16 mouse cellular contexts compared by ENCODE assay signal in genomic region chr15:88360375-88361035, GRCm38 (mm10).
A peak's percentile ranks its signal among the peaks of the same experiment; 100 is the strongest.
DNase-seq lines count a peak whose midpoint lies in the region; ATAC-seq and TF ChIP-seq lines count a peak whose summit lies in the region.
"Had no signal": no experiment of that assay in that cellular context is flagged by ENCODE, and none has a peak within 500 bp of the region (broad histone marks: within the 10 kb centered on the region; RNA-seq: fewer than 3 reads in every experiment).

No protein-coding gene starts in this region.

- H3K4me3 ChIP-seq in midbrain, embryonic 13.5 days (replicated peaks) = no peak overlapping the region
- H3K4me3 ChIP-seq in midbrain, embryonic 11.5 days (ENCODE audit: low read depth, low read length) = no peak overlapping the region
- no peak overlapping the region for H3K4me3 ChIP-seq in embryonic facial prominence, embryonic 15.5 days (replicated peaks)
- no peak overlapping the region for H3K4me3 ChIP-seq in hindbrain, embryonic 12.5 days
- H3K4me3 ChIP-seq in neural tube, embryonic 14.5 days (ENCODE audit: low read depth, low read length) = no peak overlapping the region
- H3K4me3 ChIP-seq in liver, postnatal 0 days (ENCODE audit: low read depth, low read length) = no peak overlapping the region
- H3K4me3 ChIP-seq in intestine, postnatal 0 days (ENCODE audit: low read depth, low read length) = no peak overlapping the region
- H3K4me3 ChIP-seq: embryonic facial prominence, embryonic 13.5 days; heart, embryonic 15.5 days had no signal

- TF ChIP-seq EP300 in liver, postnatal 0 days (IDR thresholded peaks at IDR 0.05; ENCODE audit: low read depth) = no peak

- no peaks in the 10 kb centered on the region for H3K9me3 ChIP-seq in midbrain, embryonic 13.5 days
- no peaks in the 10 kb centered on the region for H3K9me3 ChIP-seq in midbrain, embryonic 11.5 days (ENCODE audit: control insufficient read depth, low read length)
- no peaks in the 10 kb centered on the region for H3K9me3 ChIP-seq in embryonic facial prominence, embryonic 15.5 days (replicated peaks)
- no peaks in the 10 kb centered on the region for H3K9me3 ChIP-seq in hindbrain, embryonic 12.5 days (replicated peaks)
- no peaks in the 10 kb centered on the region for H3K9me3 ChIP-seq in neural tube, embryonic 14.5 days (ENCODE audit: control insufficient read depth, low read length)
- H3K9me3 ChIP-seq in liver, postnatal 0 days (ENCODE audit: low read length) = no peaks in the 10 kb centered on the region
- H3K9me3 ChIP-seq in intestine, postnatal 0 days (ENCODE audit: control insufficient read depth) = no peaks in the 10 kb centered on the region
- H3K9me3 ChIP-seq: embryonic facial prominence, embryonic 13.5 days; heart, embryonic 15.5 days had no signal

- peaks cover 9% of the 10 kb centered on the region for H3K4me1 ChIP-seq in midbrain, embryonic 13.5 days (replicated peaks)
- H3K4me1 ChIP-seq in midbrain, embryonic 11.5 days (ENCODE audit: control insufficient read depth, insufficient read depth, low read length) = no peaks in the 10 kb centered on the region
- no peaks in the 10 kb centered on the region for H3K4me1 ChIP-seq in embryonic facial prominence, embryonic 15.5 days
- peaks cover 33% of the 10 kb centered on the region for H3K4me1 ChIP-seq in hindbrain, embryonic 12.5 days
- peaks cover 6% of the 10 kb centered on the region for H3K4me1 ChIP-seq in neural tube, embryonic 14.5 days (ENCODE audit: control insufficient read depth, insufficient read depth, low read length)
- no peaks in the 10 kb centered on the region for H3K4me1 ChIP-seq in liver, postnatal 0 days (ENCODE audit: insufficient read depth)
- no peaks in the 10 kb centered on the region for H3K4me1 ChIP-seq in intestine, postnatal 0 days (replicated peaks; ENCODE audit: control insufficient read depth, insufficient read depth, low read length)
- H3K4me1 ChIP-seq: heart, embryonic 15.5 days had no signal

- H3K36me3 ChIP-seq in midbrain, embryonic 13.5 days = no peaks in the 10 kb centered on the region
- no peaks in the 10 kb centered on the region for H3K36me3 ChIP-seq in midbrain, embryonic 11.5 days (ENCODE audit: control insufficient read depth, insufficient read depth, low read length)
- H3K36me3 ChIP-seq in embryonic facial prominence, embryonic 15.5 days = no peaks in the 10 kb centered on the region
- no peaks in the 10 kb centered on the region for H3K36me3 ChIP-seq in hindbrain, embryonic 12.5 days
- no peaks in the 10 kb centered on the region for H3K36me3 ChIP-seq in neural tube, embryonic 14.5 days (ENCODE audit: control insufficient read depth, insufficient read depth, low read length)
- no peaks in the 10 kb centered on the region for H3K36me3 ChIP-seq in liver, postnatal 0 days (replicated peaks; ENCODE audit: insufficient read depth, low read length)
- no peaks in the 10 kb centered on the region for H3K36me3 ChIP-seq in intestine, postnatal 0 days (ENCODE audit: control insufficient read depth, insufficient read depth)
- H3K36me3 ChIP-seq: embryonic facial prominence, embryonic 13.5 days; heart, embryonic 15.5 days had no signal

- no peak for TF ChIP-seq CTCF in liver, postnatal 0 days (IDR thresholded peaks at IDR 0.05; ENCODE audit: low read depth)
- TF ChIP-seq CTCF in intestine, postnatal 0 days (IDR thresholded peaks at IDR 0.05; ENCODE audit: low read depth) = no peak

- peak; percentile 30; the same call in 1 of the 2 replicates for ATAC-seq in midbrain, embryonic 13.5 days
- ATAC-seq in midbrain, embryonic 11.5 days (ENCODE audit: low FRiP score) = no peak
- ATAC-seq in embryonic facial prominence, embryonic 15.5 days (ENCODE audit: insufficient number of reproducible peaks, low FRiP score, low TSS enrichment, low read depth) = 0 out of 2 replicates have a peak, but pooled peaks have one; percentile 29
- peak; percentile 39; the same call in 1 of the 2 replicates for ATAC-seq in hindbrain, embryonic 12.5 days (ENCODE audit: low FRiP score)
- ATAC-seq in neural tube, embryonic 14.5 days (ENCODE audit: low read depth) = peak; percentile 70
- ATAC-seq in liver, postnatal 0 days = no peak
- ATAC-seq in intestine, postnatal 0 days = no peak
- ATAC-seq: inflammation-experienced regulatory T-cells, adult 6 months had no signal

- no peak overlapping the region for H3K9ac ChIP-seq in midbrain, embryonic 13.5 days (replicated peaks)
- no peak overlapping the region for H3K9ac ChIP-seq in midbrain, embryonic 11.5 days (ENCODE audit: low read length)
- no peak overlapping the region for H3K9ac ChIP-seq in embryonic facial prominence, embryonic 15.5 days
- no peak overlapping the region for H3K9ac ChIP-seq in hindbrain, embryonic 12.5 days
- H3K9ac ChIP-seq in neural tube, embryonic 14.5 days (replicated peaks; ENCODE audit: low read depth, low read length) = no peak overlapping the region
- no peak overlapping the region for H3K9ac ChIP-seq in liver, postnatal 0 days (replicated peaks)
- H3K9ac ChIP-seq in intestine, postnatal 0 days (ENCODE audit: low read depth, low read length) = no peak overlapping the region
- H3K9ac ChIP-seq: embryonic facial prominence, embryonic 13.5 days; heart, embryonic 15.5 days; lung, embryonic 14.5 days had no signal

- no peaks in the 10 kb centered on the region for H3K27me3 ChIP-seq in midbrain, embryonic 13.5 days
- no peaks in the 10 kb centered on the region for H3K27me3 ChIP-seq in midbrain, embryonic 11.5 days (ENCODE audit: control insufficient read depth, insufficient read depth, low read length)
- H3K27me3 ChIP-seq in embryonic facial prominence, embryonic 15.5 days = no peaks in the 10 kb centered on the region
- H3K27me3 ChIP-seq in hindbrain, embryonic 12.5 days = 0 out of 2 replicates have a peak, but pooled peaks cover 3% of the 10 kb centered on the region
- H3K27me3 ChIP-seq in neural tube, embryonic 14.5 days (ENCODE audit: control insufficient read depth, insufficient read depth, low read length) = no peaks in the 10 kb centered on the region
- no peaks in the 10 kb centered on the region for H3K27me3 ChIP-seq in liver, postnatal 0 days (ENCODE audit: insufficient read depth, low read length)
- H3K27me3 ChIP-seq in intestine, postnatal 0 days (replicated peaks; ENCODE audit: control insufficient read depth, insufficient read depth, low read length) = no peaks in the 10 kb centered on the region
- H3K27me3 ChIP-seq: CH12.LX; heart, embryonic 15.5 days had no signal

- 51% methylated on average over 12 of the region's 12 CpGs for WGBS in midbrain, embryonic 13.5 days
- 68% methylated on average over 12 of the region's 12 CpGs for WGBS in midbrain, embryonic 11.5 days
- 22% methylated on average over 12 of the region's 12 CpGs for WGBS in embryonic facial prominence, embryonic 15.5 days
- 25% methylated on average over 12 of the region's 12 CpGs for WGBS in hindbrain, embryonic 12.5 days
- WGBS in neural tube, embryonic 14.5 days = 20% methylated on average over 12 of the region's 12 CpGs
- 44% methylated on average over 12 of the region's 12 CpGs for WGBS in liver, postnatal 0 days (ENCODE audit: insufficient replicate concordance)
- WGBS in intestine, postnatal 0 days = 52% methylated on average over 12 of the region's 12 CpGs

- no peak overlapping the region for H3K4me2 ChIP-seq in midbrain, embryonic 13.5 days (replicated peaks)
- no peak overlapping the region for H3K4me2 ChIP-seq in midbrain, embryonic 11.5 days
- H3K4me2 ChIP-seq in embryonic facial prominence, embryonic 15.5 days (replicated peaks) = no peak overlapping the region
- no peak overlapping the region for H3K4me2 ChIP-seq in hindbrain, embryonic 12.5 days (replicated peaks)
- H3K4me2 ChIP-seq in neural tube, embryonic 14.5 days (ENCODE audit: low read depth, low read length) = no peak overlapping the region; the same call in 1 of the 2 replicates
- H3K4me2 ChIP-seq in liver, postnatal 0 days (ENCODE audit: low read depth, low read length) = no peak overlapping the region
- H3K4me2 ChIP-seq in intestine, postnatal 0 days (replicated peaks; ENCODE audit: low read depth) = no peak overlapping the region
- H3K4me2 ChIP-seq: embryonic facial prominence, embryonic 13.5 days; heart, embryonic 15.5 days; lung, embryonic 14.5 days had no signal

- H3K27ac ChIP-seq in midbrain, embryonic 13.5 days = no peak overlapping the region
- H3K27ac ChIP-seq in midbrain, embryonic 11.5 days (ENCODE audit: low read depth, low read length) = no peak overlapping the region
- H3K27ac ChIP-seq in embryonic facial prominence, embryonic 15.5 days (replicated peaks) = no peak overlapping the region
- H3K27ac ChIP-seq in hindbrain, embryonic 12.5 days = peak overlapping the region; percentile 62
- peak overlapping the region; percentile 39; the same call in 1 of the 2 replicates for H3K27ac ChIP-seq in neural tube, embryonic 14.5 days (ENCODE audit: low read depth, low read length)
- no peak overlapping the region for H3K27ac ChIP-seq in liver, postnatal 0 days (ENCODE audit: low read depth)
- no peak overlapping the region for H3K27ac ChIP-seq in intestine, postnatal 0 days (ENCODE audit: low read depth, low read length)
- H3K27ac ChIP-seq: embryonic facial prominence, embryonic 13.5 days; heart, embryonic 15.5 days had no signal

- no peak for DNase-seq in midbrain, embryonic 11.5 days (ENCODE audit: low spot score, missing footprints)
- DNase-seq in liver, postnatal 0 days = no peak
- no peak for DNase-seq in cerebellum, postnatal 4 days (ENCODE audit: low spot score in 2 of 2)
- DNase-seq: liver; lung, embryonic 14.5 days; spleen, adult 18-20 months; thymus, postnatal 36 days had no signal

Comparison
In these comparisons a context has a peak if more than half of its experiments do, and no peak if none do; other contexts are left out.
1. ATAC-seq: peak in midbrain, embryonic 13.5 days (single experiment), embryonic facial prominence, embryonic 15.5 days (single experiment), hindbrain, embryonic 12.5 days (single experiment) and neural tube, embryonic 14.5 days (single experiment); none in midbrain, embryonic 11.5 days (single experiment), liver, postnatal 0 days (single experiment) and intestine, postnatal 0 days (single experiment).
2. H3K27ac ChIP-seq: peak in hindbrain, embryonic 12.5 days (single experiment) and neural tube, embryonic 14.5 days (single experiment); none in midbrain, embryonic 13.5 days (single experiment), midbrain, embryonic 11.5 days (single experiment), embryonic facial prominence, embryonic 15.5 days (single experiment), liver, postnatal 0 days (single experiment) and intestine, postnatal 0 days (single experiment).